Mouse (Mus musculus) heart, embryonic 14.5 days (tissue): Measurements from ENCODE around the gene Dapk1. TPM values are rescaled to one million over a fixed set of nuclear protein-coding genes. Genes with fewer than 3 reads are reported as not detected.
"Not testable (repeated sequence)": the region's sequence is repeated elsewhere in the genome, so short reads cannot be mapped to it uniquely, and the experiment has no call there.

ENCODE experiments used
- ATAC-seq: fragments of 200-750 bp; cut with Nextera tagmentation; 2 replicates; pipeline ENCODE4 v1.8.0; 2017; ENCODE audit warnings: low read depth, moderate TSS enrichment; ENCODE audit not compliant: insufficient number of reproducible peaks, insufficient read depth, low FRiP score
- H3K27ac ChIP-seq, 2 experiments: fragments of 200-500 bp in 1 of 2; fragments of 300-500 bp in 1 of 2; sonication (generic) in 1 of 2; replicated peaks in 1 of 2; 2 replicates each; pipeline ENCODE4 v1.5.1; 2012 to 2014; ENCODE audit warnings: low read depth in 2 of 2, low read length in 2 of 2, control low read depth in 1 of 2, mild to moderate bottlenecking in 1 of 2, mixed read lengths in 1 of 2; ENCODE audit not compliant: control insufficient read depth in 1 of 2, insufficient read depth in 1 of 2
- H3K27me3 ChIP-seq: fragments of 300-500 bp; sonication (generic); 2 replicates; pipeline ENCODE4 v1.6.1; 2014; ENCODE audit warnings: mild to moderate bottlenecking, low read length, control low read depth; ENCODE audit not compliant: control insufficient read depth, insufficient read depth
- H3K36me3 ChIP-seq: fragments of 300-500 bp; sonication (generic); 2 replicates; pipeline ENCODE4 v1.6.1; 2014; ENCODE audit warnings: mild to moderate bottlenecking, control low read depth, low read length, mixed read lengths; ENCODE audit not compliant: control insufficient read depth, insufficient read depth
- H3K4me1 ChIP-seq, 2 experiments: fragments of 200-500 bp in 1 of 2; fragments of 300-500 bp in 1 of 2; sonication (generic) in 1 of 2; 2 replicates each; pipeline ENCODE4 v1.6.1; 2012 to 2014; ENCODE audit warnings: low read length in 2 of 2, control low read depth in 1 of 2, mixed read lengths in 1 of 2; ENCODE audit not compliant: control insufficient read depth in 2 of 2, insufficient read depth in 2 of 2
- H3K4me2 ChIP-seq: fragments of 300-500 bp; sonication (generic); 2 replicates; pipeline ENCODE4 v1.6.1; 2014; ENCODE audit warnings: mild to moderate bottlenecking, low read length
- H3K4me3 ChIP-seq, 2 experiments: fragments of 200-500 bp in 1 of 2; fragments of 300-500 bp in 1 of 2; sonication (generic) in 1 of 2; 2 replicates each; pipeline ENCODE4 v1.5.1; 2012 to 2014; ENCODE audit warnings: low read length in 2 of 2, mild to moderate bottlenecking in 2 of 2, control low read depth in 1 of 2, low read depth in 1 of 2, moderate library complexity in 1 of 2; ENCODE audit not compliant: control insufficient read depth in 1 of 2, insufficient read depth in 1 of 2
- H3K9ac ChIP-seq: fragments of 300-500 bp; sonication (generic); 2 replicates; pipeline ENCODE4 v1.6.1; 2014; ENCODE audit warnings: mild to moderate bottlenecking, low read length
- H3K9me3 ChIP-seq: fragments of 300-500 bp; sonication (generic); 2 replicates; pipeline ENCODE4 v1.6.1; 2016; ENCODE audit warnings: low read length, control low read depth; ENCODE audit not compliant: control insufficient read depth
- WGBS: fragments of 180-500 bp; shearing (Covaris S2); extraction: QIAGEN DNeasy Blood & Tissue Kit; methylation state at CpG from one replicate; pipeline ENCODE4 v1.1.7; 2014; 5-methylcytosine and 5-hydroxymethylcytosine counted together
- polyA plus RNA-seq: library from polyadenylated mRNA; unstranded; fragments of >200 nt; fragmentation: Nextera tagmentation; extraction: Ambion mirVana; gene quantifications from 2 replicates; pipeline ENCODE4 v1.2.1, GENCODE M21; 2014

Gene Dapk1
- polyA plus RNA-seq, 1 experiment from 2014 or later = 8.2 TPM

DNA sequence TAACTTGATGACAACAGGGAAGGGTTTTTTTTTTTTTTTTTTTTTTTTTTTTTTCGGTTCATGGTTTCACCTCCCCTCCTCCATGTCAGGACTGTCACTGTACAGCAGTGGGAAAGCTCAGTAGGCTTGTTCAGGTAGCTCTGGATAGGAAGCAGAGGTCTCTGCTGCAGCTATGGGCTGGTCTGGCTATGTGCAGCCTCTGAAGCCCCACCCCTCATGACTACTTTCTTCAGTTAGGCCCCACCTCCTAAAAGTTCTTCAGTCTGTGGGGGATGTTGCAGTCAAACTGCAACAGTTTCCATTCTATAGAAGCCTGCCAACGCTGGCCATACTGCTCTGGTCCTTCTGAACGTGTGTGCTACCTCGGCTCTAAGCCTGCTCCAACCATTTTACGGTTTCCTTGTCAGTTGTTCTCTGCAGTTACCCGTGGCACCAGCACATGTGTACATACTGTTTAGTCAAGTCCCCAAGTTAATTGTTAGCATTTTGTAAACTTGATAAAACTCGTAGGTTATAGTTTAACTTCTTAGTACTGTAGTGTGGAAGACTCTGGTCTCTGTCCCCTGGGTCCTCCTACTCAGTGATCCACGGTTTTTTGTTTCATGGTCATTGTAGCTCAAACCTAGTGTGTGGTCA is 6.8 kb downstream of the Dapk1 start:
- no peak for ATAC-seq
- H3K9me3 ChIP-seq = no peaks in the 10 kb centered on the region
- WGBS = 75% methylated on average over 8 of the region's 8 CpGs
- peaks cover 3 to 4% of the 10 kb centered on the region in 2 experiments; a peak in 3 of 4 replicates for H3K4me1 ChIP-seq
- no peak overlapping the region for H3K27ac ChIP-seq
- H3K4me3 ChIP-seq = no peak overlapping the region
- no peaks in the 10 kb centered on the region for H3K36me3 ChIP-seq
- H3K27me3 ChIP-seq = no peaks in the 10 kb centered on the region
- H3K4me2 ChIP-seq = no peak overlapping the region
- no peak overlapping the region for H3K9ac ChIP-seq

DNA sequence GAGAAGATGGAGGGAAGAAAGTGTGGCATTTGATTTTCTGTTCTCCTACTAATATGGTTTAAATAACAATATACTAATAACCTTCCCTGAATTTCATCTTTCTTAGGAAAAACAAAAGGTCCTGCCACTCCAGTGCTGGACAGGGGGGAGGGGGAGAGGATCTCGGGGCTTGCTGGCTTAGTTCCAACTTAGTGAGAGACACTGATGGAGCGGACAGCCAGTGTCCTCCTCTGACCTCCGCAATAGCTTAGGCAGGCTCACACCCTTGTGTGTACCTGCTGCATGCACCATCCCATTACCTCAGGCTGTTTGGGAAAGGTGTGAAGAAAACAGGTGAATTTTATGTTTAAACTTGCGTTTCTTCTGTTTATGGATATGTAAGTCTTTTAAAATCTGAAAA is 7.5 kb downstream of the Dapk1 start:
- Histone ChIP-seq H3K27ac (no peak overlapping the region), H3K9ac (no peak overlapping the region), H3K9me3 (no peaks in the 10 kb centered on the region), H3K36me3 (no peaks in the 10 kb centered on the region), H3K27me3 (no peaks in the 10 kb centered on the region), H3K4me3 (no peak overlapping the region), H3K4me2 (no peak overlapping the region), H3K4me1 (peaks cover 3 to 4% of the 10 kb centered on the region in 2 experiments; a peak in 3 of 4 replicates)
- 51% methylated on average over 4 of the region's 4 CpGs for WGBS
- no peak for ATAC-seq

DNA sequence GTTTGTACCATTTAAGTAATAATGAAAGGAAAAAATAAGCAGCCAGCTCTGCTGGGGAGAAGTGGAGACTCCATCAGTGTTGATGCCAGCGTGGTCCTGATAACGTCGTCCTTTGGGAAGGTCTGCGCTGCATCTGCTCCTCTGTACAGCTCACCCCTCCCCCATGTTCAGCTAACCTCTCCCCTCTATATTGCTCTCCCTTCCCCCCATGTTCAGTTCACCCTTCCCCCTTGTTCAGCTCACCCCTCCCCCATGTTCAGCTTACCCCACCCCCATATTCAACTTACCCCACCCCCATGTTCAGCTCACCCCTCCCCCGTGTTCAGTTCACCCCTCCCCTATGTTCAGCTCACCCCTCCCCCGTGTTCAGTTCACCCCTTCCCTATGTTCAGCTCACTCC is 8.8 kb downstream of the Dapk1 start:
- ATAC-seq = no peak
- Histone ChIP-seq H3K4me2 (no peak overlapping the region), H3K36me3 (no peaks in the 10 kb centered on the region), H3K27me3 (no peaks in the 10 kb centered on the region), H3K4me1 (peaks cover 3 to 4% of the 10 kb centered on the region in 2 experiments; a peak in 3 of 4 replicates), H3K9me3 (no peaks in the 10 kb centered on the region), H3K9ac (no peak overlapping the region), H3K4me3 (no peak overlapping the region), H3K27ac (no peak overlapping the region)
- WGBS = 29% methylated on average over 6 of the region's 6 CpGs

DNA sequence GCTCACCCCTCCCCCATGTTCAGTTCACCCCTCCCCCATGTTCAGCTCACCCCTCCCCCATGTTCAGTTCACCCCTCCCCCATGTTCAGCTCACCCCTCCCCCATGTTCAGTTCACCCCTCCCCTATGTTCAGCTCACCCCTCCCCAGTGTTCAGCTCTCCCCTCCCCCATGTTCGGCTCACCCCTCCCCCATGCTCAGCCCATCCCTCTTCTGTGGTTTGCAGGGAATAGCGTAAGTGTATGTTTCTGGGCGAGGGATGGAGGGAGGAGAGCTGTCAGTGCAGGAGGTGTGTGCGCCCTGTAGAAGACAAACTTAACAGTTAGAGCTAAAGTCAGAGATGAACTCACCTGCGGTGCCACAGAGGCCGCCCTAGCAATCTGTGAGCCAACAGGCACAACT is 9.2 kb downstream of the Dapk1 start:
- 73% methylated on average over 6 of the region's 6 CpGs for WGBS
- ATAC-seq = not testable (repeated sequence)

DNA sequence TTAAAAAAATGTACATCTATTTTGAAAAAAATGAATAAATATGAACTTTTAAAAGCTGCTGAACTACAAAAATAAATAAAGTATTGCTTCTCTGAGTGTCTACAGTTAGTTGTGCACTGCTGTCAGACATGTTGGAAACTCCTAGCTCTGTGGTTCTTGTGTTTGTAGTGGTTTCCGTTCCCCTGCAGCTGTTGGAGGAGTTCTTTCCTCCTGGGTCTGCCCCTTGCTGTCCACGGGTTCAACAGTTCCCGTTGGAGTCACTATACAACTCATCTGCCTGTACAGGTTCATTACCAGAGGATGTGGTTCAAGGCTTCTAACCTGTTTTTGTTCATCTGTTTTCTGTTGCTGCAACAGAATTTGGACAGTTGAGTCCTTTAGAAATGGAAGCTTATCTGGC is 10.4 kb downstream of the Dapk1 start:
- H3K9ac ChIP-seq = no peak overlapping the region
- no peak for ATAC-seq
- peaks cover 3 to 4% of the 10 kb centered on the region in 2 experiments; a peak in 3 of 4 replicates for H3K4me1 ChIP-seq
- WGBS = 61% methylated on average over 3 of the region's 3 CpGs
- no peaks in the 10 kb centered on the region for H3K9me3 ChIP-seq
- no peak overlapping the region for H3K27ac ChIP-seq
- H3K4me2 ChIP-seq = no peak overlapping the region
- no peak overlapping the region for H3K4me3 ChIP-seq
- H3K27me3 ChIP-seq = no peaks in the 10 kb centered on the region
- no peaks in the 10 kb centered on the region for H3K36me3 ChIP-seq

More for the DNA sequence above, 9.2 kb downstream of the Dapk1 start:
- H3K27me3 ChIP-seq, H3K9ac ChIP-seq, H3K27ac ChIP-seq, H3K4me1 ChIP-seq, H3K4me2 ChIP-seq, H3K36me3 ChIP-seq, H3K9me3 ChIP-seq, H3K4me3 ChIP-seq: not testable (repeated sequence)

DNA sequence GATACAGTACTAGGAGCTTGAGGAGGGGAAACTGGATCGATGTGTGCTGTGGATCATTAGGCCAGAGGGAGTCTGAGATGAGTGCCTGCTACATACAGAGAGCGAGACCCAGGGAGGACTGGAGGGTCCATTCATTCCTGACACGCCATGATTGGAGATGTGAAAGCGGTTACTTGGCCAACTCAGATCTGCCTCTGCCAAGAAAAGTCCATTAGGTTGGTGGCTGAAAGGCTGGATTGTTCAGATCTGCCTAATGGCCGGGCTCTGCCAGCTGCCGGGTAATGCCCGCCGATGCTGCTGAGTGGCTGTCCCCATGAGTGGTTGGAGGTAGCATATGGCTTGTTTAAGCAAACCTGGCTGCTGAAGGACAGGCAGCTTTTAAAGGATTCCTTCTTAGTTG is 12.4 kb downstream of the Dapk1 start:
- no peaks in the 10 kb centered on the region for H3K27me3 ChIP-seq

DNA sequence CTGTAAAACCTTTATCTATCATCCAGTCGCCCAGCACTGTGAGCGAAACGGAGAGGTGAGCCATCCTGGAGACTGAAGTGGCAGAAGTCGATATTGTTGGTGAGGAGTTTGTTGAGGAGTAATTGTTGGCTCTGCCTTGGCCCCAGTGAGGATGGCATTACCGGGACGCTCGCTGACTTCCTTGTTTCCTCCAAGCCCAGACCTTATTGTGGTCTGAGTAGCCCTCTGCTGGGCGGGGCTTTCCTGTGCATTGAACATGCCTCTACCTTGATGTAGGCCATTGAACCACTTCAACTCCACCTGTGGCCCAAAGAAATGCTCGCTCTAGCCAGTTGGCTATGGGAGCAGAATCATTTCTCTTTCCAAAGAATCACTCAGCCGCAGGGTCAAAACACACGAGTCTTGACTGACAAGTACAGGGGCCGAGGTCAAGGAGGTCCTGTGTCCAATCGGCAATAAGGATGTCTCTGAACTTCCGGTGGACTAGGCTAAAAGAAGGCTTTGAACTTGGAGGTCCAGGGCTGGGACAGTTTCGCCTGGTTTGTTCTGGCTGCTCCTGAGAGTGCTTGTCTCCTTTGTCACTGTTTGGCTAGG is 13.4 kb downstream of the Dapk1 start:
- Histone ChIP-seq H3K4me2 (no peak overlapping the region), H3K9me3 (no peaks in the 10 kb centered on the region), H3K27ac (no peak overlapping the region), H3K9ac (no peak overlapping the region), H3K36me3 (no peaks in the 10 kb centered on the region), H3K4me1 (peaks cover 9 to 18% of the 10 kb centered on the region in 2 experiments), H3K4me3 (no peak overlapping the region), H3K27me3 (no peaks in the 10 kb centered on the region)
- 54% methylated on average over 15 of the region's 15 CpGs for WGBS
- no peak for ATAC-seq

More for the DNA sequence above, 12.4 kb downstream of the Dapk1 start:
- H3K4me2 ChIP-seq = no peak overlapping the region
- H3K9ac ChIP-seq = no peak overlapping the region
- no peak overlapping the region for H3K27ac ChIP-seq
- peaks cover 3 to 13% of the 10 kb centered on the region in 2 experiments for H3K4me1 ChIP-seq
- H3K4me3 ChIP-seq = no peak overlapping the region
- no peaks in the 10 kb centered on the region for H3K9me3 ChIP-seq
- WGBS = 87% methylated on average over 8 of the region's 8 CpGs
- H3K36me3 ChIP-seq = no peaks in the 10 kb centered on the region
- ATAC-seq = no peak

DNA sequence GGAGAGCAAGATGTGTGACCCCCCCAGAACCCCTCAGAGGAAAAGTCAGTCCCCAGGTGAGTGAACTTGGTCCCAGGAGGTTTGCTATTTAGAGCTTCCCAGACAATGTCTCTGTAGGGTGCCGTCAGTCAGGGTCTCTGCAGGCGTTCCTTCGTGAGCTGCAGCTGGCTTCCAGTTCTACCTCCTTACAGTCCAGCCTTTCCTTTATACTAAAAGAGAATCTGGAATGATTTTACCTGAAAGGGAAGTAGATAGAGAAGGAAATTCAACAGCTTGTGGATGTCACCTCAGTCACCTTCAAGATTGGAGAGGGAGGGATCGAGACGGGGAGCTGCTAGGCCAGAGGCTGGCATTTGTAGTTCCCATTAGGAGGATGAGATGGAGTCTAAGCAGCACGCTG is 14.3 kb downstream of the Dapk1 start:
- 50% methylated on average over 6 of the region's 6 CpGs for WGBS
- no peaks in the 10 kb centered on the region for H3K36me3 ChIP-seq
- peaks cover 14 to 17% of the 10 kb centered on the region in 2 experiments for H3K4me1 ChIP-seq
- H3K4me2 ChIP-seq = no peak overlapping the region
- ATAC-seq = no peak
- no peak overlapping the region for H3K27ac ChIP-seq
- no peak overlapping the region for H3K4me3 ChIP-seq
- H3K27me3 ChIP-seq = no peaks in the 10 kb centered on the region
- H3K9me3 ChIP-seq = no peaks in the 10 kb centered on the region
- no peak overlapping the region for H3K9ac ChIP-seq
